Mouse (Mus musculus): ENCODE results near the gene App.

App gene

GRCm38 (mm10) chr16:85150902-85151301 lies 22.7 kb downstream of the App start:
- DNase-seq (ENCODE audit: low spot score) = peak; percentile 33

DNA sequence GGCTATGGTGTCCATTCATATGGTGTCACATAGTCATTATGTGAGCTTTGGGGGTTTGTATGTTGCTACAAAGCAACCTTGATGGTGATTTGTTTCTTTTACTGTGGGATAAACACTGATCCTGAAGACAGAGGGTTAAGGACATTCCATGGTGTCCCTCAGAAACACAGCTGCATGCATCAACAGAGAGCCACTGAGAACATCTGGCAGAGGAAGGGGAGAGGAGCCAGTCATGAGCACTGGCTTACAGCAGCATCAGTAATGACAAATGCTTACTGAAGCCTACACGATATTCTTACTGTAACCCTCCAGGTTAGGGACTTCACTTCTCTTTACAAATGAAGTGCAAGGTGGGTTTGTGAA lies 24.1 kb downstream of the App start:
- DNase-seq (ENCODE audit: low spot score) = no peak

- peak; percentile 64 for DNase-seq (ENCODE audit: low spot score)
Measured at GRCm38 (mm10) chr16:85148615-85149508, 24.7 kb downstream of the App start.

- no peak for DNase-seq (ENCODE audit: low spot score)
Measured at GRCm38 (mm10) chr16:85147440-85147839, 26.1 kb downstream of the App start.

DNA sequence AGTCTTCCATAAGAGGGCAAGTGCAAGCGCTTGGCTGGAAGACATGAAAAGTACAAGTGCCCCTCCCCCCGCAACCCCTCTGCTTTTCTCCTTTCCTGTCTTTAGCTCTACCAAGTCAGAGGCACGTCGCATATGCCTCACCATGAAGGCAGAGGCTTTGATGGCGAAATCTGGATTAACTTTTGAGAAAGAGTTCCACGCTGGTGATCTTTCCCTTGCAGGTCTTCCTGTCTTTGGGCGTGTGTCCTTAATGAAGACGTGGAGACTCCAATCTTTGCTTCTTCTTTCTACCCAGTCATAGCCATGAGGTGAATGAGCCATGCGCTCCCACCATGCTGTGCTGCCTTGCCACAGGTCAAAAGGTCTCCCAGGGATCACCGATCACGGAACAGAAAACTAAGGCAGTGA lies 27.8 kb downstream of the App start:
- no peak for DNase-seq (ENCODE audit: low spot score)

GRCm38 (mm10) chr16:85145369-85145768 lies 28.2 kb downstream of the App start:
- no peak for DNase-seq (ENCODE audit: low spot score)

DNA sequence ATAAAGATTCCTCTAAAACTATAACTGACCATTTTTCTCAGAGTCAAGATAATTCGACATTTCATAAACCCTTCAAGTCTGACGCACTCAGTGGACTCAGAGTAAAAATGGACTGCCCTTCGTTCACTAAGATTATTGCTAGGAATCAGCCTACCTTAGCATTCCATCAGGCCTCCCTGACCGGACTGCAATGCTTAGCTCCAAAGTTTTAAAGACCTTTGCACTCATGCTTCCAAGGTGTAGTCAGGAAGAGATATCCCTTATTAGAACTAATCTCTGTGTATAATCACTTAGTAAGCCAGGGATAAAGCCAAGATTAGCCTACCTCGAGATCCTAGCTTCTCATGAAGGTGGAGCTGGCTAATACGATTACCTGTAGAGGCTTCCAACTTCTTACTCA lies 29.2 kb downstream of the App start:
- no peak for DNase-seq (ENCODE audit: low spot score)

GRCm38 (mm10) chr16:85143863-85144262 lies 29.7 kb downstream of the App start:
- DNase-seq (ENCODE audit: low spot score) = no peak

GRCm38 (mm10) chr16:85143188-85143587 lies 30.4 kb downstream of the App start:
- no peak for DNase-seq (ENCODE audit: low spot score)

- no peak for DNase-seq (ENCODE audit: low spot score)
Measured at GRCm38 (mm10) chr16:85141404-85141803, 32.2 kb downstream of the App start.

DNA sequence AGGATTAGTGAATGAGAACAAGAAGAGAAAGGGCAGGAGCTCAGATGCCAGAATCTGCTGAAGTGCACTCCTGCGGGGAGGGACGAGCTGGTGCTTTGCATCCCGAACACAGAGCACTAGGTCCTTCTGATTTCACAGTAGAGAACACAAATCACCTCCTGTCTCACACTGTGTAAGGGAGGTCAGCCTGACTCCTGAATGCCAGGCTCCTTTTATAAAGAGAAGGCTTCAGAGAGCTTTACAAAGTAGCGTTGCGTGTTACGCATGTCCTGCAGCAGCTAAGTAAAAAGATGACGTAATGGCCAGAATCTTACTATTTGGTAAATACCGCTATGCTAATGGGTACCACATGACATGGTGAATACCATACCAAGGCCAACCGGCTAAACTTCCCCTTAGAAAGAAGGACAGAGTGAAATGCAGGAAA lies 34.4 kb downstream of the App start:
- no peak for DNase-seq (ENCODE audit: low spot score)

GRCm38 (mm10) chr16:85137348-85137747 lies 36.2 kb downstream of the App start:
- DNase-seq (ENCODE audit: low spot score) = peak; percentile 78

- no peak for DNase-seq (ENCODE audit: low spot score)
Measured at GRCm38 (mm10) chr16:85136046-85136445, 37.5 kb downstream of the App start.

- no peak for DNase-seq (ENCODE audit: low spot score)
Measured at GRCm38 (mm10) chr16:85133468-85133881, 40.1 kb downstream of the App start.

GRCm38 (mm10) chr16:85133057-85133456 lies 40.5 kb downstream of the App start:
- DNase-seq (ENCODE audit: low spot score) = no peak

DNA sequence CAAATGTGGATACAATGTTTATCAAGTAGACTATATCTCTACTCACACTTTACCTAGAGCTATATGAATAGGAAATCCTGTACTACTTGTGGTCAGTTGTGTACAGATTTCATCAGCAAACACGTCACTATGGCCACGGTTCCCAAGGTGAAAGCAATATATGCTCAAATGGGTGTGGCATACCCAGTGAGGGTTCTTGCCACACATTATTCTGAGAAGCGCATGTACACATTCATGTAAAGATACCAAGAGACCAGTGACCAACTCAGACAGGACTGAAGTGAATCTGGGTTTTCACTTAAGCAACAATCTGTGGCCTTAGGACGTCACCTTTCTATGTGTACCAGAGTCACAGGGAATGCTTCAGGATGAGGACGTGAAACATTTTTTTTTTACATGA lies 41.4 kb downstream of the App start:
- DNase-seq (ENCODE audit: low spot score) = no peak

DNA sequence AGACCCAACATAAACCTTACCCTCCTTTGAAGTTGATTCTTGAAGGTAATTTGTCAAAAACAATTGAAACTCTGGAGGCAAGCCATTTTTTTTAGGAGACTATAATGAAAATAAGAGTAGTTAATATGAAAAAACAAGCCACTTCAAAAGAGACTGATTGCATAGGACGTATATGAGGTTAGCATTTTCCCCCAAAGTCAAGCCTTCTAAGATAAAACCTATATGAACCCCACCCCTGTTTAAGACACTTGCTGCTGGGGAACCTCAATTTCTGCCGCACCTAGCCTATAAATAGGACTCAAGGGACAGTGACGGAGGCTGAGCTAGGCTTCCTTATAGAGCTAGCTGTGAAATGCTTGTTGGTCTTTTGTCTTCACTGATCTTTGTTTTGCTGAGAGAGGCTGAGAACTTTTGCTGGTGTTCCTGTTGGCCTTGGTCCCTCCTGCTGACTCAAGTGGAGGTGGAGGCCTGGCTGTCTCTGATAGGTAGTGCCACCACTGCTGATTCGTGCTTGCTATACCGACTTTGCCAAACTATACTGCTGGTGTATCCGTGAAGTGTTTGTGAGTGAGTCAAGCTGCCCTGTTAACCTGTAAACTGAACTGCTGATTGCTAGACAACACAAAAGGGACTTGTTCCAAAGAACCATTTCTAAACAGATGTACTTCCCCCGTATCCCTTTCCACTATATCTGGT lies 42.6 kb downstream of the App start:
- DNase-seq (ENCODE audit: low spot score) = no peak

DNA sequence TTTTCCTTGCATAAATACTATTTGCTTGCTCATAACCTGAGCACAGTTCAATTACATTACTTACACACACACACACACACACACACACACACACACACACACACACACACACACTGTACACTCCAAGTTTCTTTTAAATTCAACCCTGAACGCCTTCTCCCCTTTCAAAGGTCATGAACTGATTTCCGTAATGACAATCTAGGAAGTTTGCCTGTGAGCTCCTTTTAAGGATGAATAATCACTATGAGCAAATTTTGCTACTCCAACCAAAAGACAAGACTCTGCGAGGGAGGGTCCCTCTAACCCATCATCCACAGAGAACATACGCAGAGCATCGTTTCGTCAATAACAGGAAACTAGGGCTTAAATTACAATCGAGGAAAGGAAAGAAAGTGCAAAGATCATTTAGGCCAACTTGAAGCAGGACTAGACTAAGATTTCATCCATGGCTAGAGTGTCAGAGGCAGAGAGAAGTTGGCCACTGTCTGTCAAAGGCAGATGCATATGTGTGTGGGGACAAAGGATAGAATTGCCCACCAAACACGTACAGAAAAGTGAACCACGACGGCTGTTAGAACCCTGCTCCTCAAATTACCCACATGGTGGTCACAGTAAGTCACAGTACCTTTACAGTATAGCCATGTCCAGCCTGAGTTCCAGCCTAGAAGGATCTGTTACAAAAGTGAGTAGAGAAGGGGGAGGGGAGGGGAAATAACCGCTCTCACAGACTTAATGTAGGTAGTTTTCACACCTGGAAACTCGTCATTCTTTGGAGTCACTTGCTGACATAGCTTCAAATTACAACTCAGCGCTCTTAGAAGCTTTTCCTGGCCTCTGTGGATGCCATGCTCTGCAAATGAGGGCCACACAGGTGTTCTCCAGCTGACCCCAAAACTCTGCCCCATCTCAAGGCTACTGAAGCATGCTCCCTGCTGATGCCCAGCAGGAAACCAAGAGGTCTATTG lies 44.6 kb downstream of the App start:
- no peak for DNase-seq (ENCODE audit: low spot score)

DNA sequence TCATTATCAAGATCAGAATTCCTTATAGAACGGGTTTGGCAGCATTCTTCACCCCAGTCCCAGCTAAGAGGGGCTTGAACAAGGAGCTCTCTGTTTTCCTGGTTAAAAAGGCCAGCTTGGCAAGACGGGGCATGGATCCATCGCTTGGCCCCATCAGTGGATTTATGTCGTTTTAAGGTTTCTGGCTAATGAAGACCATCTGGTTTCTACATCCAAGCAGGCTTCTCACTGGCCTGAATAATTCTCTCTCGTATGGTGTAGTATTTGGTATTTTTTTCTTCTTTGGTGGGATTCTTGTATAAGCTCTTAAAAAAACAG lies 45.3 kb downstream of the App start:
- no peak for DNase-seq (ENCODE audit: low spot score)

- no peak for DNase-seq (ENCODE audit: low spot score)
Measured at GRCm38 (mm10) chr16:85127661-85128346, 45.8 kb downstream of the App start.

GRCm38 (mm10) chr16:85124649-85125048 lies 48.9 kb downstream of the App start:
- no peak for DNase-seq (ENCODE audit: low spot score)

- no peak for DNase-seq (ENCODE audit: low spot score)
Measured at GRCm38 (mm10) chr16:85121983-85122382, 51.6 kb downstream of the App start.

Data from MN1 (cell line).